Mouse (Mus musculus) erythroblast, embryonic 14.5 days (primary cell): ENCODE data around the gene Gucd1. TPM values are rescaled to one million over a fixed set of nuclear protein-coding genes. Genes with fewer than 3 reads are reported as not detected.
"Not testable (repeated sequence)": the region's sequence is repeated elsewhere in the genome, so short reads cannot be mapped to it uniquely, and the experiment has no call there.

Source experiments
- H3K27me3 ChIP-seq: 2 replicates; pipeline ENCODE4 v1.6.1; 2012; ENCODE audit warnings: inconsistent platforms; ENCODE audit not compliant: control insufficient read depth
- H3K36me3 ChIP-seq: 2 replicates; pipeline ENCODE4 v1.6.1; 2012; ENCODE audit warnings: mild to moderate bottlenecking, inconsistent platforms; ENCODE audit not compliant: control insufficient read depth
- H3K4me1 ChIP-seq: 2 replicates; pipeline ENCODE4 v1.6.1; 2012; ENCODE audit warnings: inconsistent platforms; ENCODE audit not compliant: control insufficient read depth
- H3K4me3 ChIP-seq: replicated peaks from 2 replicates; pipeline ENCODE3; 2012; ENCODE audit warnings: moderate library complexity, mild to moderate bottlenecking, inconsistent platforms
- H3K9me3 ChIP-seq: 2 replicates; pipeline ENCODE4 v1.6.1; 2012; ENCODE audit warnings: low read length, inconsistent platforms, mixed read lengths; ENCODE audit not compliant: control insufficient read depth
- GATA1 ChIP-seq: IDR thresholded peaks from 2 replicates; pipeline ENCODE4 v1.6.1; 2012; ENCODE audit warnings: low read length, inconsistent platforms, mixed read lengths
- TAL1 ChIP-seq: IDR thresholded peaks from 3 replicates; pipeline ENCODE4 v1.6.1; 2012; ENCODE audit warnings: low read length, inconsistent platforms, mixed read lengths
- polyA plus RNA-seq: library from polyadenylated mRNA; stranded (reverse); fragments of >175 nt; gene quantifications from 2 replicates; pipeline ENCODE4 v1.2.3, GENCODE M21; 2012

The Gucd1 gene
- polyA plus RNA-seq, 1 experiment, result 14.0 TPM

DNA sequence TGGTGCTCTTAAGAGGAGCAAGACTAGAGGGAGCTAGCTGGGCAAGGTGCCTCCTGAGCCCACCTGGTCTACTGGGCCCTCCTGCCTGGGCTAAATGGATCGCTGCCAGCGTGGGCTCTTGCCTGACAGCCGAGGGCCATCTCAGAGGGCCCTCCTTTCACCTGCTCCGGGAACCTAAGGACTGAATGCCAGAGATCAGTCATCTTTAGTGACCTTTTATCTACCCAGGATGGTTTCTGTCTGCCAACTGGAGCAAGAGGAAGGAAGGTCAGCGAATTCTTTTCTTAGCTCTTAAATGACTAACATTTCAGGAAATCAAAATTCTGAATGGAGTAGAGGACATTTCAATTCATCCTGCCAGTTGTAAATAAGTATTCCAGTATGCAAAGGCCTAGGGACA lies 167.2 kb downstream of the Gucd1 start:
- Histone ChIP-seq H3K4me1 (no peaks in the 10 kb centered on the region), H3K27me3 (no peaks in the 10 kb centered on the region), H3K4me3 (no peak overlapping the region), H3K36me3 (no peaks in the 10 kb centered on the region), H3K9me3 (peaks cover 6% of the 10 kb centered on the region)
- TF ChIP-seq TAL1, result no peak
- no peak for TF ChIP-seq GATA1

DNA sequence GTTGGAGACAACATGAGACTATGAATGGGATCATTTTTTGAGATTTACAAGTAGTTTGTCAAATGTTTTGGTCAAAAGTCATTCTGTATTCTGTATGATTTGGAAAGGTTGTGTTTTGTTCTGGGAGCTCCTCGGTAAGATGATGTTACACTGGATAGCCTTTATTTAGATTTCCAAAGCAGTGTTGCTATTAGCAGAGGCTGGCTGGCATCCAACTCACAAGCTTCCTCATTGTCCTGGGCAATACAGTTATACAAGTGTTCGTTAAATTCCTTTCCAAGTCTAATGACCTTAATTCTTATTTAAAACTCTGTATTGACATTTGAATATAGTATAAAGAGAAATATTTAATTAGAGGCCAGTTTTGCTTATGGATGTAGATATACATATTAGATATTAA lies 172.5 kb downstream of the Gucd1 start:
- no peaks in the 10 kb centered on the region for H3K36me3 ChIP-seq
- peaks cover 6% of the 10 kb centered on the region for H3K9me3 ChIP-seq
- H3K4me1 ChIP-seq, result no peaks in the 10 kb centered on the region
- no peak overlapping the region for H3K4me3 ChIP-seq
- H3K27me3 ChIP-seq, result no peaks in the 10 kb centered on the region
- TF ChIP-seq GATA1 (no peak), TAL1 (no peak)

GRCm38 (mm10) chr10:75344563-75344962 lies 173.2 kb downstream of the Gucd1 start:
- not testable (repeated sequence) for H3K27me3 ChIP-seq, H3K4me3 ChIP-seq, H3K9me3 ChIP-seq, H3K36me3 ChIP-seq, H3K4me1 ChIP-seq

DNA sequence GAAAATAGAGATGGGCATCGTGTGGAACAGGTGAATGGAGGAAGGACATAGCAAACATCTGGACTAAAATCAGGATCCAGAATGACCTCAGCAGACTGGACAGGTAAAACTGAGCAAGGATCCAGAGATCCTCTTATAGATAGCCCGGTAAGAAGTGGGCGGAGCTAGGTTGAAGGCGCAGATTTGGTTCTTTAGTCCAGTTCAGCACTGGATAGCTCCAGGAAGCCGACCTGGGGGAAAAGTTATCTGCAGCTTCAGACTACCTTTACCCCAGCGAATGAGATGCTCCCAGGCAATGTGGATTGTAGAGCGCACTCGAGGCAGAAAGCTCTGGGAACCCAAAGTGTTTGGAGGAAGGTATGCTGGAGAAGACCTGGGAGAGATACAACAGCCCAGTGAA lies 175.8 kb downstream of the Gucd1 start:
- Histone ChIP-seq H3K4me3 (no peak overlapping the region), H3K36me3 (no peaks in the 10 kb centered on the region), H3K9me3 (peaks cover 6% of the 10 kb centered on the region), H3K27me3 (no peaks in the 10 kb centered on the region), H3K4me1 (no peaks in the 10 kb centered on the region)
- TF ChIP-seq GATA1 (no peak), TAL1 (no peak)

DNA sequence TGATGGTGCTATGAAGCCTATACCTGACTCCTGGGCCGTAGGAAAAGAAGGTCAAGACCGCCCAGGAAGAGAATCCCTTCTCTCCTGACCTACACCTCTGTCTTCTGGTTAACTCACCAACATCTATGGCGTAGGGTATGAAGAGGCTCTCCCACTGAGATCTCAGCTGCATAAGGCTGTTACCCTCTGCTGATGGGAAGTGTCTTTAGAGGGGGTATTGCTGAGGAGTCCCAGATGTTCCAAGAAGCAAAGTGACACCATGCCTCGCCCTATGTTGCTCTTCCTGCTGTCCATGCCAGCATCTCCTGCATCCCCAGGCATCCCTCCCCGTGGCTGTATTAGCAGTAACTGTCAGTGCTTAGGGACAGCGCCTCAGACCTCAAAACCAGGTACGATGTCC lies 178.4 kb downstream of the Gucd1 start:
- Histone ChIP-seq H3K9me3 (no peaks in the 10 kb centered on the region), H3K4me3 (no peak overlapping the region), H3K4me1 (no peaks in the 10 kb centered on the region), H3K36me3 (no peaks in the 10 kb centered on the region), H3K27me3 (no peaks in the 10 kb centered on the region)
- TF ChIP-seq GATA1 (no peak), TAL1 (no peak)

DNA sequence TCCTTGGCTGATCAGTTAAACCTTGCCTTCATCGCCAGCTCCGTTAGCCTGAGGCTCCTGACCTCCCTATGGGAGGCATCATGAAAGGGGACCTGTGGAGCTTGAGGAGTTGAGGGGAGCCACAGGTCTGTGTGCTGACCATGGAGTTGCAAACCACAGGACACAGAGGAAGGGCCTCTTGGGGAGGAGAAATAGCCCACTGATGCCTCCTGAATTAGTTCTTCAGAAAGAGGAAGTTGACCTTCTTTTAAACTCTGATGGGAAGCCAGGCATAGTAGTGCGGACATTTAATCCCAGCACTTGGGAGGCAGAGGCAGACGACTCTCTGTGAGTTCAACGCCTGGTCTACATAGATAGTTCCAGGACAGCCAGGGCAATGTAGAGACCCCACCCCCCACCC lies 178.9 kb downstream of the Gucd1 start:
- no peak for TF ChIP-seq GATA1
- TF ChIP-seq TAL1, result no peak
- Histone ChIP-seq H3K9me3 (no peaks in the 10 kb centered on the region), H3K4me1 (no peaks in the 10 kb centered on the region), H3K4me3 (no peak overlapping the region), H3K27me3 (no peaks in the 10 kb centered on the region), H3K36me3 (no peaks in the 10 kb centered on the region)

DNA sequence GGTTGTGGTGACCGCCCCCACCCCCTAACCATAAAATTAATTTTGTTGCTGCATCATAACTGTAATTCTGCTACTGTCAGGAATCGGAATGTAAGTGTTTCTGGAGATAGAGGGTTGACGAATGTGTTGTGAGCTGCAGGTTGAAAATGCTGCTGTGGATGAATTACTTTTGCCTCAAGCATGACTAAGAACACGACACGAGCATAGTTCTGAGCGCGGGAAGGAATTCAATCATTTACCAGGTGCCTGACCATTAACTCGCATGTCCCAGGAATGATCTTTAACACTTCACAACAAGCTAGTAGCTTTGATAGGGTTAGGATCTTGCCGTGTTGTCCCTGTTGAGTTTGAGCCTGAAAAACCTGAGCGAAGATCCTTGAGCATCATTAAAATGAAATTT lies 180.5 kb downstream of the Gucd1 start:
- no peak for TF ChIP-seq TAL1
- H3K27me3 ChIP-seq, result no peaks in the 10 kb centered on the region
- H3K4me3 ChIP-seq, result no peak overlapping the region
- no peaks in the 10 kb centered on the region for H3K9me3 ChIP-seq
- H3K4me1 ChIP-seq, result no peaks in the 10 kb centered on the region
- H3K36me3 ChIP-seq, result no peaks in the 10 kb centered on the region; the same call in 1 of the 2 replicates

- Histone ChIP-seq H3K27me3 (no peaks in the 10 kb centered on the region), H3K9me3 (no peaks in the 10 kb centered on the region), H3K4me3 (no peak overlapping the region), H3K4me1 (no peaks in the 10 kb centered on the region), H3K36me3 (no peaks in the 10 kb centered on the region; the same call in 1 of the 2 replicates)
- TF ChIP-seq GATA1, result no peak
- no peak for TF ChIP-seq TAL1
Measured at GRCm38 (mm10) chr10:75335075-75335474, 182.7 kb downstream of the Gucd1 start.

GRCm38 (mm10) chr10:75334175-75334574 lies 183.6 kb downstream of the Gucd1 start:
- no peak overlapping the region for H3K4me3 ChIP-seq
- no peak for TF ChIP-seq TAL1
- TF ChIP-seq GATA1, result no peak

DNA sequence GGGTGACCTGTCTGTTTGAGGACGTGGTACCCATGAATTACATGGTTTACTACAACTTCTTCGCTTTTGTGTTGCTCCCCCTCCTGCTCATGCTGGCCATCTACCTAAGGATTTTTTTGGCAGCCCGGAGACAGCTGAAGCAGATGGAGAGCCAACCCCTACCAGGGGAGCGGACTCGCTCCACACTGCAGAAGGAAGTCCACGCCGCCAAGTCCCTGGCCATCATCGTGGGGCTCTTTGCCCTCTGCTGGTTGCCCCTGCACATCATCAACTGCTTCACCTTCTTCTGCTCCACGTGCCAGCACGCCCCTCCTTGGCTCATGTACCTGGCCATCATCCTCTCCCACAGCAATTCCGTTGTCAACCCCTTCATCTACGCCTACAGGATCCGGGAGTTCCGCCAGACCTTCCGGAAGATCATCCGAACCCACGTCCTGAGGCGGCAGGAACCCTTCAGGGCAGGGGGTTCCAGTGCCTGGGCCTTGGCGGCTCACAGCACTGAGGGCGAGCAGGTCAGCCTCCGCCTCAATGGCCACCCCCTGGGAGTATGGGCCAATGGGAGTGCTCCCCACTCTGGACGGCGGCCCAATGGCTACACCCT lies 184.5 kb downstream of the Gucd1 start:
- Histone ChIP-seq H3K4me1 (no peaks in the 10 kb centered on the region), H3K36me3 (no peaks in the 10 kb centered on the region; the same call in 1 of the 2 replicates), H3K27me3 (no peaks in the 10 kb centered on the region), H3K9me3 (no peaks in the 10 kb centered on the region), H3K4me3 (no peak overlapping the region)
- TF ChIP-seq GATA1 (no peak), TAL1 (no peak)

More at GRCm38 (mm10) chr10:75334175-75334574, 183.6 kb downstream of the Gucd1 start:
- Histone ChIP-seq H3K27me3 (no peaks in the 10 kb centered on the region), H3K4me1 (no peaks in the 10 kb centered on the region), H3K9me3 (no peaks in the 10 kb centered on the region), H3K36me3 (no peaks in the 10 kb centered on the region; the same call in 1 of the 2 replicates)
